Mouse (Mus musculus): ENCODE measurements around the gene Lpo.

Gene Lpo

DNA sequence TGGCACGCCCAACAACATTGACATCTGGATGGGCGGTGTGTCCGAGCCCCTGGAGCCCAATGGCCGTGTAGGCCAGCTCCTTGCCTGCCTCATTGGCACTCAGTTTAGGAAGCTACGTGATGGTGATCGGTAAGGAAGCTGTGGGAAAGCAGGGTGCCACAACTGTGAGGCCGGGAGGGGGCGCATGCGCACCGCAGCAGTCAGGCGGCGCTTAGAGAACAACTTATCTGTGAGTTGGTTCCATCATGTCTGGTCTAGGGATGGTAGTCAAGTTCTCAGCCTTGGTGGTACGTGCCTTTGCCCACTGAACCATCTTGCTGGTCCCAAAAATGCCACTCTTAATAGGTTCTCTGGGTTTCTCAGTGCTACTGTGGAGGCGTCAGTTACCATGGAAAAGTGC, 25.5 kb downstream of the Lpo start:
- no peak for DNase-seq

DNA sequence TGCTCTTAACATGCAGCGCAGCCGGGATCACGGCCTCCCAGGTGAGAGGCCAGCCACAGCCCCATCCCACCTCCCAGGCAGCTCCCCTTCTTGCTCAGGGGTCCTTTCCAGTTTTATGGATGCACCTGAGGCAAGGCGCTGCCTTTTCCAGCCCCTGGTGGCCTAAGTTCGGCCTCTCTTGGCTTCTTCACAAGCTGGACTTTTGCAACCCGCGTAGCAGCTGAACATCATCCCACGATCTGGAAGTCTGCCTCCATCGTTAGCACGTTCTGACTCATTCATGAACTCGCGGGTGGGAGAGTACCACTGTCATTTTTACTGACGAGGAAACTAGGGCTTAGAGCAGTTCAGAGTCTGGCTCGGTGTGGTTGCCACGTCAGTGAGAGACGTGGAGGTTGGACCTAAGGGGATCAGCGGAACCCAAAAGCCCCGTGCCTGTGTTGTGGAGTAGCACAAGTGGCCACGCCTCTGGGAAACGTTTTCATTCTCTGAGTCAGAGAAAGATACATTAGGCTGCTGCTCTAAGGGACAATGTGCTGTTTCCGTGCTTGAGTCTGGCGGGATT, 26.3 kb downstream of the Lpo start:
- no peak for DNase-seq

DNA sequence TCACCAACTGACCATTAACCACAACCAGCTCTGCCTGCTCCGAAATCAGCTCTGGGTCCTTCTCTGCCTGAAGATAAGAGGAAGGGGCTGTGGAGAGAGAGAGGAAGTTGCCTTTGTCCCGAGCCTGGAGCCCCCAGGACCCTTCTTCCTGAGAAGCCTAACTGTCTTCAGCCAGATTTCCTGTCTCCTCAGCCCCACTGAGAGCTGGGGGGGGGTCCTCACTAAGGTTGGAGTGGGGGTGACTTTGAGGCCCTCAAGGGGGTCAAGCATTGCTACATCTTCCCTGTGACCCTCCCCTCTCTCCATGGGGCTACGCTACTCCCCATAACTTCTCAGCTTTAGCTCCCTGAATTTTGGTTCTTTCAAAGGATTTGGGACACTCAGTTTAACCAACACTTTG, 34.6 kb downstream of the Lpo start, which contains the start of gene Mpo:
TSS of gene Mpo (plus strand) at position 122 of the 400 bp plus-strand sequence.
- no peak for DNase-seq

DNA sequence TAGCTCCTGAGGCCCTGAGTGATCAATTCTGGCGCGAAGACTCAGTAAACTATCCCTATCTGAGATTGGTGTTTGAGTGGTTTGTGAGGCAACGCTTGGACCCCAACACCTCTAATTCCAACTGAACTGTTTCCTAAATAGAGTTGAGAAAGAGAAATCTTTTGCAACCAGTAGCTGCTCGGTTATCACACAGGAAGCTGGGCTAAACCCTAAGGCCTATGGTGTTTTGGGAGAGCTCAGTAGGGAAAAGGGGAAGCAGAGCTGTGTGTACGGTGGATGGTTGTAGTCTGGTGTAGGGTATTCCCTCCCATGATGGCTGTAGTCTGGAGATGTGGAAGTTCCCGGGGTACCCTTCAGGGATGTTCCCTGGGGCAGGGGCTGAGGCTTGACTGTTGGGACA, 38.0 kb downstream of the Lpo start:
- no peak for DNase-seq

DNA sequence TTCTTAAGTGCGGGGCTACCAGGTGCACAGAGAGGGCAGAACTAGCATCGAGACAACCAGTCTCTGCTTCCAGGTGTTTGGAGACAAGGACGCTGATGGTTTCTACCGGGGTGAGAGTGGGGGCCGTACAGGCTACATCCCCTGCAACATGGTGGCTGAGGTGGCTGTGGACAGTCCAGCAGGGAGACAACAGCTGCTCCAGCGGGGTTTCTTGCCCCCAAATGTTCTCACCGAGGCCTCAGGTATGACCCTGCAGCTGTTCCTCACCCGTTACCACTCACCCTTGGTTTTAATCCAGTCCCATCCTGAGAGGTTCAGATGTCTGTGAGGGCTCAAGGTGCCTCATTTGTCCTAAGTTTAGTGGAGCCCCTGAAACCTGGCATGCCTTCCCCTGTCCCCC, 48.0 kb downstream of the Lpo start:
- DNase-seq, result peak; percentile 38

DNA sequence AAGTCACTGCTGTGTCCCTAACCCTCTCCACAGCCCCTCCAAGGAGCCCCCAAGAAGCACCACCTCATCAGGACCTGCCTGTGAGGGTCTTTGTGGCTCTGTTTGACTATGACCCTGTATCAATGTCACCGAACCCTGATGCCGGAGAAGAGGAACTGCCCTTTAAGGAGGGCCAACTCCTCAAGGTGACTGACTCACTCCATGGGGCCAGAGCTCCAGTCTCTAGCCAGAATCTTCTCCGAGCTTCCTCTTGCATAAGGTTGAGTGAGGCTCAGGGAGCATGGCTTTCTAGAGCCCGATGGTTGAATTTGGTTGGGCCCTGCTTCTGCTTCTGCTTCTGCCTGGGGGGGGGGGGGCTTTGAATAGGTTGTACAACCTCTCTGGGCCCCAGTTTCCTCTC, 48.7 kb downstream of the Lpo start:
- peak; percentile 39 for DNase-seq

DNA sequence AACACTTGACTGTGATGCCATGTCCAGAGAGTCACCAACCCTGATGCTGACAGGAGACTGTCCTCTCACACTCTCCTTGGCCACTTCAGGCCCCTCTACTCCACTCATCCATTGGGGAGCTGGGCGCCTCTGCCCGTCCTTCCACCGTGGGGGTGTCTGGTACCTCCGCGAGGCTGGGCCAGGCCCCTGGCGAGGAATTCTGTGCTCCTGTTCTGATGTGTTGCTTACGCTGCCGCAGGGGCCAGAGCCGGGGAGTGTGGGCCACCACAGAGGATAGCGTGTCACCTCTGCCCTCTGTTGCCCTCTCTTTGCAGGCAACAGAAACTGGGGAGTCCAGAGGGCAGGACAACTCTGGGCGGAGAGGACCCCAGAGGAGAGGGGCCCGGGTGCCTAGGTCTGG, 49.2 kb downstream of the Lpo start:
- DNase-seq, result no peak

DNA sequence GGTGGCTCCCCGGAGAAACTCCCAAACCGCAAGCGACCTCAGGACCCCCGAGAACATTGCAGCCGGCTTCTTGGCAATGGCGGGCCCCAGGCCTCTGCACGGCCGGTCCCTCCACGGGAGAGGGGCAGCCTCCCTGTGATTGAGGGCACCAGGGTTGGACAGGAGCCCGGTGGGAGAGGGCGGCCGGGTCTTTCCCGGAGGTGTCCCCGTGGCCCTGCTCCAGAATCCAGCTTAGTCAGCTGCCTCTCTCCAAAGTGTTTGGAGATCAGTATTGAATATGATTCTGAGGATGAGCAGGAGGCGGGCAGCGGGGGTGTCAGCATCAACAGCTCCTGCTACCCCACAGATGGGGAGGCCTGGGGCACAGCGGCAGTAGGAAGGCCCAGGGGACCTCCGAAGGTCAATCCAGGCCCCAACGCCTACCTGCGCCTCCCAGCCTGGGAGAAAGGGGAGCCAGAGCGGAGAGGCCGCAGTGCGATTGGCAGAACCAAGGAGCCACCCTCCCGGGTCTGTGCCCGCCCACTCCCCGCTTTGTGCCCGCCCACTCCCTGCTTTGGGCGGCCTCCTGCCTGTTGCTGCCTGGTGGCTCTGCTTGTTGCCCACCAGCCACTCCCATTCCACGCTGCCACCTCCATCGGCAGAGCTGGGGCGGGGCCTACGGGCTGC, 49.9 kb downstream of the Lpo start:
- peak; percentile 88 for DNase-seq

DNA sequence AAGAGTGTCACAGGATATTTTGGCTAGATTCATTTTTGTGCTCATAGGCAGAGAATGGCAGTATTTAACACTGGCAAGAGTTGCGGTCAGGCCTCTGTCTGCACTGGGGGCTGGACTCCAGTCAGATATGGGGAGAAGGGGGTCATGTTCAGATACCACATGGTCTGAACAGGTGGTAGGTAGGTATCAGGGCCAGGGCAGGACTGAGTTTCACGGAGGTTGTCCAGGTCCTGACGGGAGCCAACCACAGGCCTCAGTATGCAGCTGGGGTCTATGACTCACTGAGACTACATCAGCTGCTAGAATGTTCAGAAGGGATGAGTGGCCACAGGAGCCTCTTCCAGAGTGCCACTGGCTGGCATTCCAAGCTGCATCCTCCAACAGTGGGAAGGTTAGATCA, 55.7 kb downstream of the Lpo start:
- DNase-seq, result no peak

DNA sequence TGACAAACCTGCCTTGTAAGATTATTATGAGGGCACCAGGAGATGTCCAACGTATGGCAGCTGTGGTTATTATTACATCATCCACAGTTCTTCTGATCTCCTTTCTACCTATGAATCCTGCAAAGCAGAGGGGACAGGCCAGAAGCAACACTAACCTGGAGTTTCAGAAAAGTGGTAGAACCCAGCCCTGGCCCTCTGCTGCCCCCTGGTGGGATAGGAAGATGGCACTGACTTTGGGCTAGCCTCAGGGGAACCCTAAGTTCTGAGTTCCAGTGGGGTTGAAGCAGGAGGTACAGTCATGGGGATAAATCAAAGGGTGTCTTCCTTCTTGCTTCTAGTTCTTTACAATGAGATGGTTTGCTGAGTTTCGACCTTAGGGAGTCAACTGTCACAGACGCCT, 57.1 kb downstream of the Lpo start:
- DNase-seq, result peak; percentile 78

DNA sequence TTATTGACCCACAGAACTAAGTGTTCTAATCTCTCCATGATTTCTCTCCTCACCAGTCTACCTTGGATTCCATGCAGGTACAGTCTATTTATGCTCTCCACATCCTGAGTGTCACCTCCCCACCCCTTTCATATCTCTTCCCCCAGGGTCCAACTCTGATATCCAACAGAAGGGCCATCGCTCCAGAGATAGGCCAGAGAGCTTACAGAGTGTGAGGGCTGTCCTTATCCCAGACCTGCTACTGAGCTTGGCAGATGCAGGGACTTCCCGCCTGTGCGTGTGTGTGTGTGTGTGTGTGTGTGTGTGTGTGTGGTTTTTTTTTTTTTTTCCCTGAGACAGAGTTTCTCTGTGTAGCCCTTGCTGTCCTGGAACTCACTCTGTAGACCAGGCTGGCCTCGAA, 59.3 kb downstream of the Lpo start:
- DNase-seq, result no peak

DNA sequence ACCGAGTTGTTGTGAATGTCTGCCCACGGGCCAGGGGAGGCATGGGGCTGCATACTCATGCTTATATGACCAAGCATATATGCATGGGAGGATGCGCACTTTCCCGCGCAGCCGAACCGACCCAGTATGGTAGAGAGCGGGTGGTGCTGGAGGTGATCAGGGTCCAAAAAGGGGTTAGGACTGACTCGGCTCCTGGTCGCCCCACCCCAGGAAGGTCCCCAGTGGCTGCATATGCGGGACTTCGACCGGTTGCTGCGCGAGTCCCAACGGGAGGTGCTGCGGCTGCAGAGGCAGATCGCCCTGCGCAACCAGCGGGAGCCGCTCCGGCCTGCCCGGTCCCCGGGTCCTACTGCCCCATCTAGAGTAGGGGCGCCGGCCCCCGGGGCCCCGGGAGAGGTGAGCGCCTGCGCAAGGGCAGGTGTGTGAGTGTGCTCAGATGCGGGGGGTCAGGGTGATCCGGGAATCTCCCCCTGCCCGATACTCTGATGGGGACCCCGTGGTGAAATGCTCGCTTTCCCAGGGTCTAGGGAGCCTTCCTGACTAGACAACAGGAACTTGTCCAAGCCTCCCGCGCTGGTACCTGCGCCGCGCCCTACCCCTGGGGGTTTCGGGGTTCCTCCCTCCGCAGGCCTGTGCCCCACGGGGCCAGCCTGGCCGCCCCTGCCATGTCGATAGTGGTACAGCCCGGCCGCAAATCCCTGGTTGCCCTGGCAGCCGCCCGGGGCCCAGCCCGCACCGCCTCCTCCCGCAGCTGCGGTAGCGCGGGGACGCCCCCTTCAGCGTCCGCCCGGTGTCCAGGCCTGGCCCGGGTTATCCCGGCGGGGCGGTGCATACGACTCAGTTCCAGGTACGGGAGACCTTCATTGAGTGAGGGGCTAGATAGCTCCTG, 63.9 kb downstream of the Lpo start:
- peak; percentile 77 for DNase-seq

DNA sequence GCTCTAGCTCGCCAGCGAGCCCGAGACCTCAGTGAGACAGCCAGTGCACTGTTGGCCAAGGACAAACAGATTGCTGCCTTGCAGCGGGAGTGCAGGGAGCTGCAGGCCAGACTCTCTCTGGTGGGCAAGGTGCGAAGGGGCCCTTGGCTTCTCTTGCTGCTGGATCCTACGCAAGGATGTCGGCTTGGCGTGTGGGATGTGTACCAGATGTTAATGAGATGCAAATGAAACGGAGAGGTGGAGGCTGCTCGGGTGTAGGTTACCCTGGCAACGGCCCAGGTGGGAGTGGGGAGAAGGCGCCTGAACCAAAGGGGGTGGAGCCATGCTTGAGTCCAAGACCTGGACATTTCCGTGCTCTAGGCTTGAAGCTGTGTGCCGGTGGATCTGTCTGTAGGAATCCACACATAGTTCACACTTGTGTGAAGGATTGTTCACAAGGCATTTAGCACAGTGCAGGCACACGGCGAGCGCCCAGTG, 64.5 kb downstream of the Lpo start:
- DNase-seq, result peak; percentile 88

DNA sequence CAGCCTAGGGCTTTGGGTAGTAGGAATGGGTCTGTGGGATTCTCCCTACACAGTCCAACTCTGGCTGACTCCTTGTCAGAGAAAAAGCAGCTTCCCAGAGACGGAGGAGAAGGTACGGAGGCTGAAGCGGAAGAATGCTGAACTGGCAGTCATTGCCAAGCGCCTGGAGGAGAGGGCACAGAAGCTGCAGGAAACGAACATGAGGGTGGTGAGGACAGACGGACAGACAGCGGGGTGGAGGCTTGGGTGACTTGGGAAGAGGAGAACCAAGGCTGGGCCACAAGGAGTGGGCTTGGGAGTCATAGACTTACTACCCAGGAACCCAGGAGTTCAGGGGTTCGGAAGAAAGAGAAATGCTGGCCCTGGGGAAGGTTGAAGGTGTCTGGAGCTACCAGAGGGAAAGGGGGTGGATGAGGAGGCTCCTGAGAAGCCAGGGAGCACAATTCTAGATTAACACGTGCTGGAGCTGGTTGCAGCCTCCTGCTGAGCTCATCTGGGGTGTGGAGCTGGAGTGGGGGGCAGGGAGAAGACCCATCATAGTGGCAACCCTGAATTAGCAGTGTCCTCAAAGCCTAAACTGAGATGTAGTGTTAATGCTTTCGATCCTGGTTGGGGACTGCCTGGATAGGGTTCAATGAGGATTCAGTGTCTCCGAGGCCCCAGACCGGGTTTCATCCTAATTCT, 65.2 kb downstream of the Lpo start:
- peak; percentile 60 for DNase-seq

DNA sequence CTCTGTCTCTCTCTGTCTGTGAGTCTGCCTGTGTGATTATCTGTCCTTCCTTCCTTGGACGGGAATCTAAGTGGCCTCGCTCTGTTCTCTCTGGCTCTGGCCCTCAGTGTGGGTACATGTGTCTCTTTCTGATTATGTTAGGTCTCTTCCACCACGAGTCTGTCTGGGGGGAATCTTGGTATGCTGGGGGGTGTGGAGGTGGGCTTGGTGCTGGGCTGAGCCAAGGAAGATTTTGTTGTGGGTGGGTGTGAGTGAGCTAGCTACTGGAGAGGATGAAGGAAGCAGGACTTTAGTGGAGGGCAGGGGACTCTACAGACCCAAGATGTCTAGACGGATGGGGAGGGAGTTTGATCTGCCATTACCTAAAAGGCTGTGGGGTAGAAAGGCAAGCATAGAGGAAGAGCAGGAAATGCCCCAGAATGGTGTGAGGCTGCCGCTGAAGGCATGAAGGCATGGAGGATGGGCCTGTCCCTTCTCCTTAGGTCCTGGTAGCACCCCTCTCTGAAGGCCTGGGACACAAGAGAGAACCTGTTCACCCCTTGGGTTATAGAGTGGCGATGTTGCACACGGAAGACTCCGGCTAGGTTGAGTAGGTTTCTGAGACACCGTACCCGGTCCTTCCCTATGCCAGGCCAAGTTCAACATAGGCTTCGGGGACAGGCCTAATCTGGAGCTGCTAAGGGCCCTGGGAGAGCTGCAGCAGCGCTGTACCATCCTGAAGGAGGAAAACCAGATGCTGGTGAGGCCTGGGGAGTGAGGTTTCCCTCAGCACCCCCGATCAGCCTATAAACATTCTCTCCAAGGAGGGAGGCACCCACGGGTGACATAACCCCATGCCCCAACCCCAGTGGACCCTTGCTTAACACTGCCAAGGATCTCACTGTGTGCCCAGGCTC, 66.0 kb downstream of the Lpo start:
- no peak for DNase-seq

DNA sequence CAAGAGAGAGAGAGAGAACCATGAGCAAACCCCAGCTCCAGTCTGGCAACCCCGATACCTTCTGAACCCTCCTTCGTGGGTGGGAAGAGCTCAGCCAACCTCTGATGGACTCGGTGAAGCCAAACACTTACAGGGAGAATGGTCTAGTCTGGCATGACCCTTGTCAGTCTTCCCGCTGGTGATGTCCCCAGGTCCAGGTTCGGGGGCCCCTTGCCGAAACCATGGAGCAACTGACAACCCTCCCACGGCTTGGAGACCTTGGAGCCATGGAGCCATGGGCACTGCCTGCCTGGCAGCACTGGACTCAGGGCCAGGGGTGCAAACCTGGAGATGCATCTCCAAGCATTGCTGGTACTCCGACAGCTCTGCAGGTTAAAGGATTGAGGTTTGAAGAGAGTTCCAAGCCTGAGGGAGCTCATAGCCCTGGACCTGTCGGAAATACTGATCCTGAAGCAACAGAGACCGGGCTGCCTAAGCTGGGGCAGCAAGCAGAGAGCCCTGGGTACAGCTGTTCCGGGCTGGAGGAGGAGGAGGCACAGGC, 66.8 kb downstream of the Lpo start:
- peak; percentile 61 for DNase-seq

DNA sequence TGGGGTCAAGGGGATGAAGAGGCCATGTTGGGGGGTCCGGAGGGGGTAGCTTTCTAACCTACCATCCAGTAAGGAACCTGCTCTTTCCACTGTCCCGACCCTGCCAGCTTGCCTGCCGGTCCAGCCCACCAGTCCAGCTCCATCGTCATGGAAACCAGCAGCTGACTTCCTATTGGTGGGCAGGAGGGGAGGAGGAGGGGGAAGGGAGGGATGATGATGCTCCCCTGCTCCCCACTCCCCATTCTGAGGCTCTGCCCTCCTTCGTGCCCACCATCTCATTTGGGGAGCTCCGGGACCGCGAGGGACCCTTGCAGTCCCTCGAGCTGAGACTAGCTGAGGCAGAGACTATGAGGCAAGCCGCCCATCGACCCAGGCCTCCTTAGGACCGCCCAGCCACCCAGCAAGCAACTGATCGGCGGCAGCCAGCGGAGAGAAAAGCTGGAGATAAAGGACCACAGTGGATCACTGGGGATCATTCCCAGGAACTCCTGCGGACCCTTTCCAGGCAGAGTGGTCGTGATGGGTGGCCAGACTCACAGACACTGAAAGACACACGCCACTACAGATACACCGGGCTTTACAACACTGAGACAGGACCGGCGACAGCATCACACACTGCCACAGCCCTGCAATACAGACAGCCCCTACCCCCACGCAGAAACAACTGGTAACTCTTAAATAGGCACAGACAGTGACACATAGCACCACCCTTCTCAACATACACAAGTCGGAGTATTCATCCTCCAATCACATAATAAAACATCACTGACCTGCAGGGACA, 67.6 kb downstream of the Lpo start, which contains the start of gene Tspoap1:
TSS of gene Tspoap1 (plus strand) at position 241 of the 781 bp plus-strand sequence.
- peak; percentile 76 for DNase-seq

DNA sequence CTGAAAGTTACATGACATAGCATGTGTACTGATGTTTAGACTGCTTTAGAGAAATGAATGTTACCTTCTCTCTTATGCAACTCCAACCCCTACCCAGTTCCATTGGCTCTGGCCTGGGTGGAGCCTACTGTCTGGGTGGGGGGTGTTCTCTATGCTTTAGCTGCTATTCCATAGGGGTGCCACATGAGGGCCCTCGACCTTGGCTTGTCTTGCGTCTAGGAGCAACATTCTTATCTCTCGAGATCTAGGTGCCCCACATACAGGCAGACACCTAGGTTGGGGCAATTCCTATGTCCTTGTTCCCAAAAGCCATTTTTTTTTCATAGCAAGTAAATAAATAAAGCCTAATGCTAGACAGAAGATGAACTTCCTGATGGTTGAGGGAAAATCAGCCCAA, 68.5 kb downstream of the Lpo start:
- DNase-seq, result peak; percentile 61

DNA sequence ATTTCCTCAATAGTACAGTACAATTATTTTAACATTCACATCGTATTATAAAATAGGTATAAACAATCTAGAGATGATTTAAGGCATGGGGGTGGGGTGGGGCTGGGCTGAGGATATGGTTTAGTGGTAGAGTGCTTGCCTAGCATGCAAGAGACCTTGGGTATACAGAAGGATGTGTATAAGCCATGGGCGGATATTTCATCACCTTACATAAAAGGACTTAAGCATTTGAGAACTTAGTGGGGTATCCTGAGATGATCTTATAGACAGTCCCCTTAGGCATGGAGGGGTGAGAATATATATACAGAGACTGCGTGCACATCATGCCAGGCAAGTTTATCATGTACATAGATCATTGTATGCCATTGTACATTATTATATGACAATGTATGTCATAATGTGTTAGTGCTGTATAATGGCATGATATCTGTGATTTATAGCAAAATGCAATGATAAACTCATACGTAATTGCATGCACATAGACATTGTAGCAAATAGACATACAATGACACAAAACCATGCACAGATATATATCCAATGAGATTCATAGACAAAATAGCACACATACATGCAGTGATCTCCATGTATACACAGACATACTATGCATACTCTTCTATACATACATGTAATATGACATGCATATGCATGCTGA, 69.0 kb downstream of the Lpo start:
- DNase-seq, result no peak

DNA sequence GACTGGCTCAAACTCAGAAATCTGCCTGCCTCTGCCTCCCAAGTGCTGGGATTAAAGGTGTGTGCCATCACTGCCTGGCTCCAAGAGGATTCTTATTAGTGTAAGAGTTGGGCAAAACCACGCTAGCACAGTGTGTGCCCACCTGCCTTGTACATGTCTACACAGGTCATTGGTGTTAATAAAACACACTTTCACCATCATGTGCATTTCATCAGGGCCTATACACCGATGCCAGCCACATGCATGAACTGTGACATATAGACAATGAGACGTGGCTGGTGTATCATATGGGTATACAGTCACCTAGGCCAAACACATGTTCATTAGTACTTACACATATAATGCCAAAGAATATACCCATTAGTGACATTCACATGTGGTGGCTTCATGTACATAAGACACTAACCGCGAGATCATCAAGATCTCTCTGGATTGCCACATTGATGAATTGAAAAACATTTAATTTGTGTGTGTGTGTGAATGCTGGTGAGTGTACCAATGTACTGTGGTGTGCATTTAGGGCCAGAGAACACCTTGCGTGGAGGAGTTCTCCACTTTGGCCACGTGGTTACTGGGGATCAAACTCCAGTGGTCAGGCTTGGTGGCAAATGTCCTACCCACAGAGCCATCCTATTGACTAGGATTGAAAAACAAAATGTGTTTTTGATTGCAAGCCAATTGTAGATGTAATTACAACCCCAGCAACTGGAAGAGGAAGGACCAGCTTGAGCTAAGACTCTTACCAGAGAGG, 69.8 kb downstream of the Lpo start:
- DNase-seq, result no peak

Measured in cerebellum, adult 9-10 months (tissue).